Mouse (Mus musculus) liver, postnatal 0 days (tissue): ENCODE results near the gene Rgn.

ENCODE experiments used
- CTCF ChIP-seq: sonication (generic); IDR thresholded peaks from 2 replicates; pipeline ENCODE4 v1.5.1; 2016; ENCODE audit warnings: antibody characterized with exemption, low read depth
- EP300 ChIP-seq: IDR thresholded peaks from 2 replicates; pipeline ENCODE4 v1.6.1; 2016; ENCODE audit warnings: antibody characterized with exemption, low read depth, mild to moderate bottlenecking

DNA sequence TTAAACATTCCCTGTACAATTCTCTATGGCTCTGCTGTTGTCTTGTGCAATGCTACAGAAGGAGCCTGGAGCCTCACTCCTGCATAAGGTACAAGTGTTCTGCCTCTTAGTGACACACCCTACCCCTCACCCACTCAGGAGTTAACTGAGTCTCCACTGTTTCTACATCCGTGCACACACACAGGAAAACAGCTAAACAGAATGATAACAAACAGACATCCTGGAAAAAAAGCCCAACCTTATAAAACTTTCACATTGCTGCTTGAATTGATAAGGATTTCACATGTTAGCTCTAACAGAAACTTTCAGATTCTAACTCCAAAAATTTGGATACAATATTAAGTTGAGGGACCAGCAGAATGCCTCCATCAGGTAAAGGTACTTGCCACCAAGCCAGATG lies 17.0 kb upstream of the Rgn start:
- TF ChIP-seq EP300 (no peak), CTCF (no peak)
